Comparison of ENCODE assay signal across 8 mouse cellular contexts in genomic region chr16:21795071-21795470, GRCm38 (mm10). TPM values are rescaled to one million over a fixed set of nuclear protein-coding genes. Genes with fewer than 3 reads are reported as not detected.
DNase-seq lines count a peak whose midpoint lies in the region; ATAC-seq and TF ChIP-seq lines count a peak whose summit lies in the region.

No protein-coding gene starts in this region.

- peak overlapping the region; percentile 91 for H3K9ac ChIP-seq in forebrain, embryonic 15.5 days (replicated peaks)
- H3K9ac ChIP-seq in liver, embryonic 14.5 days (replicated peaks), result peak overlapping the region; percentile 94

- 12% methylated on average over 5 of the region's 5 CpGs for WGBS in forebrain, embryonic 15.5 days
- WGBS in liver, embryonic 14.5 days (ENCODE audit: insufficient replicate concordance), result 9% methylated on average over 5 of the region's 5 CpGs

- no peak overlapping the region for H3K27ac ChIP-seq in forebrain, embryonic 15.5 days (replicated peaks)
- no peak overlapping the region for H3K27ac ChIP-seq in liver, embryonic 14.5 days

- H3K4me2 ChIP-seq in forebrain, embryonic 15.5 days (replicated peaks), result peak overlapping the region; percentile 69
- H3K4me2 ChIP-seq in liver, embryonic 14.5 days (ENCODE audit: low read depth), result peak overlapping the region; percentile 73

- no peak for TF ChIP-seq EP300 in liver, embryonic 14.5 days (IDR thresholded peaks at IDR 0.05; ENCODE audit: low read depth)

- peak overlapping the region; percentile 98 for H3K4me3 ChIP-seq in forebrain, embryonic 15.5 days
- H3K4me3 ChIP-seq in liver, embryonic 14.5 days (ENCODE audit: insufficient read depth in 1 of 2, low read depth in 2 of 2, low read length in 2 of 2), result peak overlapping the region; percentile 80 to 98

- H3K9me3 ChIP-seq in forebrain, embryonic 15.5 days, result no peaks in the 10 kb centered on the region
- H3K9me3 ChIP-seq in liver, embryonic 14.5 days (ENCODE audit: control insufficient read depth, low read length), result no peaks in the 10 kb centered on the region

- no peak for ATAC-seq in CD4-positive, CD25-positive, alpha-beta regulatory T cell, adult 4 months
- ATAC-seq in forebrain, embryonic 15.5 days (replicated peaks), result peak; percentile 27; the same call in 1 of the 2 replicates
- no peak for ATAC-seq in liver, embryonic 14.5 days (ENCODE audit: insufficient read depth)

- H3K27me3 ChIP-seq in forebrain, embryonic 15.5 days, result no peaks in the 10 kb centered on the region
- no peaks in the 10 kb centered on the region for H3K27me3 ChIP-seq in liver, embryonic 14.5 days (ENCODE audit: control insufficient read depth, insufficient read depth, low read length)

- peaks cover 8% of the 10 kb centered on the region for H3K36me3 ChIP-seq in forebrain, embryonic 15.5 days
- H3K36me3 ChIP-seq in liver, embryonic 14.5 days (replicated peaks; ENCODE audit: control insufficient read depth, insufficient read depth, low read depth), result no peaks in the 10 kb centered on the region

- H3K4me1 ChIP-seq in forebrain, embryonic 15.5 days, result peaks cover 16% of the 10 kb centered on the region
- H3K4me1 ChIP-seq in liver, embryonic 14.5 days (replicated peaks; ENCODE audit: control insufficient read depth in 2 of 2, insufficient read depth in 2 of 2, low read length in 1 of 2), result peaks cover 24 to 33% of the 10 kb centered on the region in 2 experiments

- no peak for TF ChIP-seq CTCF in liver, embryonic 14.5 days (IDR thresholded peaks at IDR 0.05; ENCODE audit: low read depth)

- peak; percentile 19 for DNase-seq in CD4-positive, CD25-positive, alpha-beta regulatory T cell, adult 2 months (ENCODE audit: low read depth, low spot score)
- peak; percentile 16 for DNase-seq in CD4-positive helper T cell, adult 2 months (ENCODE audit: low read depth, low spot score)
- no peak for DNase-seq in liver, embryonic 14.5 days (ENCODE audit: low read depth in 3 of 3, low spot score in 3 of 3)
- no peak for DNase-seq in adrenal gland, postnatal 10 days
- DNase-seq in gastrocnemius, adult 18-20 months (ENCODE audit: low spot score), result no peak
- no peak for DNase-seq in cerebellum, postnatal 36 days

RNA-seq across cellular contexts. Expression of gene Map3k13, which starts 0.9 kb away (rescaled TPM):
- under 1 TPM; 0.44 to 0.51 TPM for polyA plus RNA-seq in CD4-positive, CD25-positive, alpha-beta regulatory T cell, adult 4 months (2017; shearing (Covaris generic))
- polyA plus RNA-seq in forebrain, embryonic 15.5 days (2015; fragmentation: Nextera tagmentation; extraction: Ambion mirVana), result 5.7 and 5.8 TPM in 2 replicates
- 0.50 and 0.61 TPM in 2 replicates for polyA plus RNA-seq in liver, embryonic 14.5 days (2012; rRNA removed)
- polyA plus RNA-seq in liver, embryonic 14.5 days (2014; fragmentation: Nextera tagmentation; extraction: Ambion mirVana), result 0.30 and 0.38 TPM in 2 replicates
- total RNA-seq in adrenal gland, postnatal 10 days (2021), result 1 to 10 TPM; 1.6 to 1.7 TPM
- total RNA-seq in gastrocnemius, adult 18-20 months (2021), result under 1 TPM; 0.59 to 0.64 TPM

RNA-seq across cellular contexts. Expression of gene Ehhadh, which starts 7.5 kb away (rescaled TPM):
- polyA plus RNA-seq in CD4-positive, CD25-positive, alpha-beta regulatory T cell, adult 4 months (2017; shearing (Covaris generic)), result 1 to 10 TPM; 7.5 to 8.7 TPM
- 0.51 and 0.85 TPM in 2 replicates for polyA plus RNA-seq in forebrain, embryonic 15.5 days (2015; fragmentation: Nextera tagmentation; extraction: Ambion mirVana)
- 6.1 and 7.7 TPM in 2 replicates for polyA plus RNA-seq in liver, embryonic 14.5 days (2012; rRNA removed)
- 8.1 and 8.2 TPM in 2 replicates for polyA plus RNA-seq in liver, embryonic 14.5 days (2014; fragmentation: Nextera tagmentation; extraction: Ambion mirVana)
- 100 to 1,000 TPM in 1 of 2 experiments, 10 to 100 TPM in 1; 89.8 to 136 TPM for total RNA-seq in adrenal gland, postnatal 10 days (2021)
- 1 to 10 TPM; 6.1 to 7.6 TPM for total RNA-seq in gastrocnemius, adult 18-20 months (2021)

Comparison
In these comparisons a context has a peak if more than half of its experiments do, and no peak if none do; other contexts are left out.
1. DNase-seq: peak in CD4-positive, CD25-positive, alpha-beta regulatory T cell, adult 2 months (single experiment) and CD4-positive helper T cell, adult 2 months (single experiment); none in liver, embryonic 14.5 days (0 of 3), adrenal gland, postnatal 10 days (single experiment), gastrocnemius, adult 18-20 months (single experiment) and cerebellum, postnatal 36 days (0 of 2).